Mouse (Mus musculus) myocyte (in vitro differentiated cells): Measurements from ENCODE around the gene Gm20388. TPM values are rescaled to one million over a fixed set of nuclear protein-coding genes. Genes with fewer than 3 reads are reported as not detected.

Experiments used
- H3K27me3 ChIP-seq: one replicate; pipeline ENCODE4 v1.6.1; 2011; ENCODE audit not compliant: control insufficient read depth, insufficient read depth, insufficient read length
- H3K36me3 ChIP-seq: one replicate; pipeline ENCODE4 v1.6.1; 2011; ENCODE audit not compliant: control insufficient read depth, insufficient read depth
- H3K4me2 ChIP-seq: one replicate; pipeline ENCODE4 v1.6.1; 2011; ENCODE audit warnings: low read depth, control low read depth
- H3K4me3 ChIP-seq: one replicate; pipeline ENCODE4 v1.5.1; 2011; ENCODE audit warnings: mild to moderate bottlenecking, control low read depth, moderate library complexity
- H3K79me2 ChIP-seq: one replicate; pipeline ENCODE4 v1.6.1; 2011; ENCODE audit not compliant: control insufficient read depth, insufficient read depth
- H3ac ChIP-seq: one replicate; pipeline ENCODE4 v1.6.1; 2011; ENCODE audit not compliant: control insufficient read depth, insufficient read length
- CEBPB ChIP-seq: IDR thresholded peaks from 2 replicates; pipeline ENCODE4 v1.6.1; 2011; ENCODE audit warnings: mild to moderate bottlenecking, moderate library complexity; ENCODE audit not compliant: poor library complexity, insufficient read depth, severe bottlenecking
- E2F4 ChIP-seq: IDR thresholded peaks from one replicate; pipeline ENCODE4 v1.6.1; 2011; ENCODE audit warnings: mild to moderate bottlenecking, control low read depth, moderate library complexity; ENCODE audit not compliant: insufficient read depth
- MAX ChIP-seq: IDR thresholded peaks from one replicate; pipeline ENCODE4 v1.6.1; 2011; ENCODE audit warnings: low read depth, mild to moderate bottlenecking, control low read depth
- MYOD1 ChIP-seq, 3 experiments: IDR thresholded peaks; one replicate each; pipeline ENCODE4 v1.6.1; 2011; ENCODE audit warnings: control low read depth in 2 of 3, low read depth in 2 of 3, mild to moderate bottlenecking in 2 of 3, moderate library complexity in 1 of 3; ENCODE audit not compliant: insufficient read length in 2 of 3, control insufficient read depth in 1 of 3
- MYOG ChIP-seq, 3 experiments: IDR thresholded peaks; one replicate each; pipeline ENCODE4 v1.6.1; 2011; ENCODE audit warnings: control low read depth in 2 of 3, low read depth in 2 of 3, mild to moderate bottlenecking in 2 of 3; ENCODE audit not compliant: insufficient read length in 2 of 3, control insufficient read depth in 1 of 3, insufficient read depth in 1 of 3
- POLR2A ChIP-seq: IDR thresholded peaks from one replicate; pipeline ENCODE4 v1.6.1; 2011; ENCODE audit warnings: low read depth, mild to moderate bottlenecking, control low read depth, moderate library complexity; ENCODE audit not compliant: insufficient read length
- POLR2AphosphoS2 ChIP-seq: IDR thresholded peaks from one replicate; pipeline ENCODE4 v1.6.1; 2011; ENCODE audit warnings: low read depth, control low read depth; ENCODE audit not compliant: insufficient read length
- REST ChIP-seq: IDR thresholded peaks from one replicate; pipeline ENCODE4 v1.6.1; 2011; ENCODE audit warnings: mild to moderate bottlenecking, control low read depth, moderate library complexity; ENCODE audit not compliant: insufficient read depth, insufficient read length
- SRF ChIP-seq: IDR thresholded peaks from one replicate; pipeline ENCODE4 v1.6.1; 2011; ENCODE audit warnings: low read depth; ENCODE audit not compliant: control insufficient read depth, insufficient read length
- TCF12 ChIP-seq: IDR thresholded peaks from one replicate; pipeline ENCODE4 v1.6.1; 2011; ENCODE audit warnings: mild to moderate bottlenecking, control low read depth; ENCODE audit not compliant: poor library complexity, insufficient read depth, severe bottlenecking
- TCF3 ChIP-seq: IDR thresholded peaks from one replicate; pipeline ENCODE4 v1.6.1; 2011; ENCODE audit warnings: low read depth, control low read depth; ENCODE audit not compliant: insufficient read length
- USF1 ChIP-seq: IDR thresholded peaks from one replicate; pipeline ENCODE4 v1.6.1; 2011; ENCODE audit warnings: low read depth, mild to moderate bottlenecking, control low read depth, moderate library complexity
- polyA plus RNA-seq: library from polyadenylated mRNA; unstranded; fragments of >200 nt; fragmentation: generic; extraction: Trizol; gene quantifications from one replicate; pipeline ENCODE4 v1.2.1, GENCODE M21; 2012; ENCODE audit warnings: missing spikeins

Gene Gm20388
- polyA plus RNA-seq, 1 experiment = 15.3 TPM

DNA sequence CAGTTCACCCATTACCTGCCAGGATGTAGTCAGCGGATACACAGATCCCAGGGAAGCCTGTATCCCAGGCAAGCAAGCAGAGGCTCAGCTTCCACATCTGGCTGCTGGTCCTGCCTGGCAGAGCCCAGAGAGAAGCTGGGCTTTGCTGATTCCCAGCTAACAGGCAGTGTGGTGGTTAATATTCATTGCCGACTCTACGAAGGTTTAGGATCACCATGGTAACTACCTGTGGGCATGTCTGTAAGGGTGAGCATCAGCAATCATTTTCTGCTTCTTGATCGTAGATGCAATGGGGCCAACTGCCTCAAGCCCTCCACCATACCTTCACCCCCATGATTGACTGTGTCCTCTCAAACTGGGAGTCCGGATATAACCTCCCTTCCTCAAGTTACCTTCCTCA, 4283.4 kb downstream of the Gm20388 start:
- Histone ChIP-seq H3K4me3 (no peak overlapping the region), H3ac (no peak overlapping the region), H3K36me3 (no peaks in the 10 kb centered on the region), H3K4me2 (no peak overlapping the region), H3K27me3 (no peaks in the 10 kb centered on the region), H3K79me2 (no peaks in the 10 kb centered on the region)
- TF ChIP-seq MYOG (IDR thresholded peaks at IDR 0.05; ENCODE audit: control insufficient read depth in 1 of 3, insufficient read depth in 1 of 3, insufficient read length in 2 of 3, low read depth in 2 of 3) = no peak

DNA sequence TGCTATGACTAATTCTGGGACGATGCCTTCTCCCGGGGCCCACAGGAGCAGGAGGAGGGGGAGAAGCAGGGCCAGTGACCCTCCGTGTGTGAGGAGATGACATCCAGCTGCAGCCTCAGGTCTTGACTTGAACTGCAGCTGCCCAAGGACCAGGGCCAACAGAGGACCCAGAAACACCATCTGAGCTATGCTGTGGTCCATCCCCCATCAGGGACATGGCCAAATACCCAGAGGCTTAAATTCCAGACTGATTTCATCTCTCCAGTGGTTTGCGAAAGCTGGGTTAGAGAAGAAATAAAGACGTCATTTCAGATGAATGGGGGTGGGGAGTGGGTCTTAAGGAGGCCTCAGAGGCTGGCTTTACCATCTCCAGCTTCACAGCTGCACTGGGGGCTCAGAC, 4285.6 kb downstream of the Gm20388 start:
- H3K79me2 ChIP-seq = no peaks in the 10 kb centered on the region
- no peak overlapping the region for H3ac ChIP-seq
- H3K36me3 ChIP-seq = no peaks in the 10 kb centered on the region
- peak overlapping the region; percentile 61 for H3K4me2 ChIP-seq
- TF ChIP-seq USF1 (no peak), MYOD1 (IDR thresholded peaks at IDR 0.05; ENCODE audit: control insufficient read depth in 1 of 3, insufficient read length in 2 of 3, low read depth in 2 of 3) (peak in 2 of 3 experiments; percentile 20 to 27), CEBPB (peak; percentile 83)
- no peaks in the 10 kb centered on the region for H3K27me3 ChIP-seq
- H3K4me3 ChIP-seq = no peak overlapping the region

DNA sequence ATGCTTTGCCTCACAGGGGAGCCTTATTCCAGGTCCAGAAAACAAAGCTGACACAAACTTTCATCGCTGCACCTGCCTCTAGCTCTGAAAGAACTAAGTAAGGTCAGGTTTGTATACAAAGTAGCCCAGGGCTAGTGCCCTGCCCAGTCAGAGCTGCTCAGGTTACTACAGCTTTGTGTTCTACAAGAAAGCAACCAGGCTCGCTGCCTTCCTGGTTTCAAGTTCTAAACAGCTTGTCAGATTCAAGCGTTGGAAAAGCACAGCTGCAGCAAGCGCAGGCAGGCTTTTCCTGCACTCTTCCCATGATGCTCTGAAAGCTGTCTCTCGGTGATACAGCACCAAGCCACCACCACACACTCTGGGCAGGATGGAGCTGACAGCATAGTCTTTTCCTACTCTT, 4286.2 kb downstream of the Gm20388 start:
- peak overlapping the region; percentile 61 for H3K4me2 ChIP-seq
- no peak overlapping the region for H3ac ChIP-seq
- no peaks in the 10 kb centered on the region for H3K27me3 ChIP-seq
- no peaks in the 10 kb centered on the region for H3K36me3 ChIP-seq
- TF ChIP-seq USF1 = no peak
- no peak for TF ChIP-seq REST
- no peak for TF ChIP-seq MAX
- TF ChIP-seq TCF12 = no peak
- TF ChIP-seq MYOG (IDR thresholded peaks at IDR 0.05; ENCODE audit: control insufficient read depth in 1 of 3, insufficient read depth in 1 of 3, insufficient read length in 2 of 3, low read depth in 2 of 3) = no peak
- no peak for TF ChIP-seq SRF
- TF ChIP-seq POLR2A = no peak
- TF ChIP-seq TCF3 = no peak
- TF ChIP-seq E2F4 = no peak
- no peak for TF ChIP-seq POLR2AphosphoS2
- TF ChIP-seq CEBPB = no peak
- no peak for TF ChIP-seq MYOD1 (IDR thresholded peaks at IDR 0.05; ENCODE audit: control insufficient read depth in 1 of 3, insufficient read length in 2 of 3, low read depth in 2 of 3)
- no peak overlapping the region for H3K4me3 ChIP-seq
- H3K79me2 ChIP-seq = no peaks in the 10 kb centered on the region

DNA sequence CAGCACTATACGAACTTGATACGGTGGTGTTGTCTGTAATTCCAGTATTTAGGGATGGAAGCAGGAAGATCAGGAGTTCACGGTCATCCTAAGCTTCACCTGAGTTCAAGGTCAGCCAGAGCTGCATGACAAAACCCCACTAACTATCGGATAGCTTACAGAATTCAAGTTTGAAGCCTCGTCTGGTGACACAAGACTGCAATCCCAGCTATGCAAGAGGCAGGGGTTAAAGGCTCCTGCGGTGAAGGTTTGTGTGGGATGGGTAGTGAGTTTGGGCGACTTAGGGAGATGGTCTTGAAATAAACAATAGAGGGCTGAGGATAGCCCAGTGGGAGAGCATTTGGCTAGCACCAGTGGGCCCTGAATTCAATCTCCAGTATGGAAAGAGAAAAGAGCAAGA, 4287.6 kb downstream of the Gm20388 start:
- Histone ChIP-seq H3K4me2 (no peak overlapping the region), H3ac (no peak overlapping the region), H3K36me3 (no peaks in the 10 kb centered on the region), H3K4me3 (no peak overlapping the region), H3K79me2 (no peaks in the 10 kb centered on the region), H3K27me3 (no peaks in the 10 kb centered on the region)
- no peak for TF ChIP-seq USF1
- no peak for TF ChIP-seq POLR2A
- TF ChIP-seq REST = no peak
- TF ChIP-seq MYOD1 (IDR thresholded peaks at IDR 0.05; ENCODE audit: control insufficient read depth in 1 of 3, insufficient read length in 2 of 3, low read depth in 2 of 3) = no peak
- TF ChIP-seq TCF3 = no peak
- no peak for TF ChIP-seq MAX
- TF ChIP-seq MYOG (IDR thresholded peaks at IDR 0.05; ENCODE audit: control insufficient read depth in 1 of 3, insufficient read depth in 1 of 3, insufficient read length in 2 of 3, low read depth in 2 of 3) = no peak
- TF ChIP-seq POLR2AphosphoS2 = no peak
- TF ChIP-seq TCF12 = no peak
- no peak for TF ChIP-seq SRF
- no peak for TF ChIP-seq CEBPB
- TF ChIP-seq E2F4 = no peak

DNA sequence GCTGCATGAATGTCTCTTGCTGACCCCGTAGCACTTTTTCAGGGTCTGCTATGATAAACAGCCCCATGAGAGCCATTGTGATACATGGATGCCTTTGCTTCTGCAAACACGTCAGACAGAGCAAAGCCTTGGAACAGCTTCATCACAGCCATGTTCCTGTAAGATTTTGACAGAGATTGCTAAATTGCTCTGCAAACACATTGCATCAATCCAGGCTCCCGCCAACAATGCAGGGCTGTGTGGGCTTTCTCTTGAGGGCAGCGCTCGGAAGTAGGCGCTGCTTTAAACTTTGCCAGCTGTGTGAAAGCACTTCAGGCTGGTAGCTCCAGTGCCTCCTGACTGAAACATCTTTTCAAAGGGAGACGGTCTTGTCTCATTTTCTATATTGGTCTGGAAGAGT, 4289.8 kb downstream of the Gm20388 start:
- no peaks in the 10 kb centered on the region for H3K27me3 ChIP-seq
- no peak overlapping the region for H3ac ChIP-seq
- H3K79me2 ChIP-seq = no peaks in the 10 kb centered on the region
- H3K4me3 ChIP-seq = no peak overlapping the region
- no peaks in the 10 kb centered on the region for H3K36me3 ChIP-seq
- H3K4me2 ChIP-seq = peak overlapping the region; percentile 9
- TF ChIP-seq TCF3 = no peak
- TF ChIP-seq E2F4 = no peak
- TF ChIP-seq MYOG (IDR thresholded peaks at IDR 0.05; ENCODE audit: control insufficient read depth in 1 of 3, insufficient read depth in 1 of 3, insufficient read length in 2 of 3, low read depth in 2 of 3) = no peak
- no peak for TF ChIP-seq REST
- no peak for TF ChIP-seq POLR2AphosphoS2
- no peak for TF ChIP-seq MAX
- TF ChIP-seq CEBPB = no peak
- no peak for TF ChIP-seq USF1
- no peak for TF ChIP-seq POLR2A
- no peak for TF ChIP-seq MYOD1 (IDR thresholded peaks at IDR 0.05; ENCODE audit: control insufficient read depth in 1 of 3, insufficient read length in 2 of 3, low read depth in 2 of 3)
- no peak for TF ChIP-seq TCF12
- no peak for TF ChIP-seq SRF
